Mouse (Mus musculus) heart, embryonic 12.5 days (tissue): ENCODE results near the gene Ipo7. TPM values are rescaled to one million over a fixed set of nuclear protein-coding genes. Genes with fewer than 3 reads are reported as not detected.

Experiments used
- ATAC-seq: fragments of 200-750 bp; cut with Nextera tagmentation; 2 replicates; pipeline ENCODE4 v1.8.0; 2017; ENCODE audit warnings: moderate TSS enrichment, moderate library complexity; ENCODE audit not compliant: insufficient number of reproducible peaks, low FRiP score
- H3K27ac ChIP-seq: fragments of 300-500 bp; sonication (generic); 2 replicates; pipeline ENCODE4 v1.5.1; 2016; ENCODE audit warnings: mild to moderate bottlenecking, moderate library complexity; ENCODE audit not compliant: poor library complexity, severe bottlenecking
- H3K27me3 ChIP-seq: fragments of 300-500 bp; sonication (generic); replicated peaks from 2 replicates; pipeline ENCODE4 v1.6.1; 2016; ENCODE audit warnings: mild to moderate bottlenecking, moderate library complexity
- H3K36me3 ChIP-seq: fragments of 300-500 bp; sonication (generic); 2 replicates; pipeline ENCODE4 v1.6.1; 2016; ENCODE audit warnings: mild to moderate bottlenecking, moderate library complexity
- H3K4me1 ChIP-seq: fragments of 300-500 bp; sonication (generic); replicated peaks from 2 replicates; pipeline ENCODE4 v1.6.1; 2016; ENCODE audit warnings: mild to moderate bottlenecking
- H3K4me2 ChIP-seq: fragments of 300-500 bp; sonication (generic); 2 replicates; pipeline ENCODE4 v1.6.1; 2016; ENCODE audit warnings: mild to moderate bottlenecking, moderate library complexity
- H3K4me3 ChIP-seq: fragments of 300-500 bp; sonication (generic); 2 replicates; pipeline ENCODE4 v1.5.1; 2016; ENCODE audit warnings: mild to moderate bottlenecking
- H3K9ac ChIP-seq: fragments of 300-500 bp; sonication (generic); 2 replicates; pipeline ENCODE4 v1.6.1; 2016; ENCODE audit warnings: mild to moderate bottlenecking, moderate library complexity
- H3K9me3 ChIP-seq: fragments of 300-500 bp; sonication (generic); replicated peaks from 2 replicates; pipeline ENCODE4 v1.6.1; 2016; ENCODE audit warnings: mild to moderate bottlenecking, moderate library complexity
- WGBS: fragments of 180-500 bp; shearing (Covaris S2); methylation state at CpG from one replicate; pipeline ENCODE4 v1.1.7; 2016; 5-methylcytosine and 5-hydroxymethylcytosine counted together
- polyA plus RNA-seq: library from polyadenylated mRNA; unstranded; fragments of >200 nt; fragmentation: Nextera tagmentation; extraction: Ambion mirVana; gene quantifications from 2 replicates; pipeline ENCODE4 v1.2.1, GENCODE M21; 2016

Gene Ipo7
- polyA plus RNA-seq, 1 experiment from 2014 or later = 43.8 TPM

GRCm38 (mm10) chr7:109993157-109993959 is 24.7 kb upstream of the Ipo7 start:
- H3K9me3 ChIP-seq = no peaks in the 10 kb centered on the region
- no peaks in the 10 kb centered on the region for H3K36me3 ChIP-seq
- H3K27ac ChIP-seq = peak overlapping the region; percentile 88
- peak; percentile 64 for ATAC-seq
- H3K4me3 ChIP-seq = no peak overlapping the region
- WGBS = 54% methylated on average over 2 of the region's 2 CpGs
- H3K4me1 ChIP-seq = peaks cover 20% of the 10 kb centered on the region
- H3K9ac ChIP-seq = no peak overlapping the region; the same call in 1 of the 2 replicates
- H3K27me3 ChIP-seq = no peaks in the 10 kb centered on the region
- H3K4me2 ChIP-seq = 0 out of 2 replicates have a peak overlapping the region, but pooled peaks have one; percentile 8

GRCm38 (mm10) chr7:109998388-109998787 is 19.7 kb upstream of the Ipo7 start:
- Histone ChIP-seq H3K9me3 (no peaks in the 10 kb centered on the region), H3K4me3 (no peak overlapping the region), H3K27me3 (no peaks in the 10 kb centered on the region), H3K4me1 (peaks cover 13% of the 10 kb centered on the region), H3K9ac (no peak overlapping the region), H3K27ac (no peak overlapping the region), H3K4me2 (no peak overlapping the region), H3K36me3 (no peaks in the 10 kb centered on the region)
- ATAC-seq = no peak
- WGBS = 82% methylated on average over 4 of the region's 4 CpGs

GRCm38 (mm10) chr7:110002092-110002491 is 16.0 kb upstream of the Ipo7 start:
- Histone ChIP-seq H3K36me3 (no peaks in the 10 kb centered on the region), H3K4me3 (no peak overlapping the region), H3K27me3 (no peaks in the 10 kb centered on the region), H3K9me3 (no peaks in the 10 kb centered on the region), H3K4me1 (0 out of 2 replicates have a peak, but pooled peaks cover 5% of the 10 kb centered on the region), H3K4me2 (no peak overlapping the region), H3K27ac (no peak overlapping the region), H3K9ac (no peak overlapping the region)
- no peak for ATAC-seq

- peak overlapping the region; percentile 63 for H3K4me2 ChIP-seq
- ATAC-seq = peak; percentile 88
- peak overlapping the region; percentile 42; the same call in 1 of the 2 replicates for H3K9ac ChIP-seq
- no peaks in the 10 kb centered on the region for H3K36me3 ChIP-seq
- no peaks in the 10 kb centered on the region for H3K9me3 ChIP-seq
- H3K4me3 ChIP-seq = peak overlapping the region; percentile 23; the same call in 1 of the 2 replicates
- H3K4me1 ChIP-seq = 0 out of 2 replicates have a peak, but pooled peaks cover 5% of the 10 kb centered on the region
- WGBS = 14% methylated on average over 20 of the region's 20 CpGs
- no peaks in the 10 kb centered on the region for H3K27me3 ChIP-seq
- no peak overlapping the region for H3K27ac ChIP-seq
Observed at GRCm38 (mm10) chr7:110002968-110003367, 15.1 kb upstream of the Ipo7 start.

DNA sequence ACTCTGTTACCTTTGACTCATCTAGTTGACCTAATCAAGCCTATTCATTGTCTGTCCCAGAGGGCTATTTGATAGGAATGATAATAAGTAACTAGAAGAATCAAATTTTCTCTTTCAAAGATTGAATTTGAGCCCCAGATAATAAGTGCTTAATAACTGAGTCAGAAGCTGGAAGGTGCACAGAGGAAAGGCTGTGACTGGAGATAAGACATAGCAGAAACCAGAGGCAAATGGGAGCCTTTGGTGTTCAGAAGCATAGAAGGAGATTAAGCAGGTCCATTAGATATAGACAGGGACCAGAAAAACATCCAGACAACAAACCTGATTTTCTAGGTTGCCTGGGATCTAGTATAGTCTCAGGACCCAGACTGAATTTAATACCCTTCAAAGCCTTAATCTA is 12.1 kb upstream of the Ipo7 start:
- Histone ChIP-seq H3K27ac (no peak overlapping the region), H3K36me3 (no peaks in the 10 kb centered on the region), H3K9me3 (no peaks in the 10 kb centered on the region), H3K4me1 (0 out of 2 replicates have a peak, but pooled peaks cover 5% of the 10 kb centered on the region), H3K4me3 (no peak overlapping the region), H3K27me3 (no peaks in the 10 kb centered on the region), H3K9ac (no peak overlapping the region), H3K4me2 (no peak overlapping the region)
- no peak for ATAC-seq

- 71% methylated on average over 5 of the region's 5 CpGs for WGBS
- H3K27ac ChIP-seq = no peak overlapping the region
Observed at GRCm38 (mm10) chr7:110006471-110007195, 11.4 kb upstream of the Ipo7 start.

DNA sequence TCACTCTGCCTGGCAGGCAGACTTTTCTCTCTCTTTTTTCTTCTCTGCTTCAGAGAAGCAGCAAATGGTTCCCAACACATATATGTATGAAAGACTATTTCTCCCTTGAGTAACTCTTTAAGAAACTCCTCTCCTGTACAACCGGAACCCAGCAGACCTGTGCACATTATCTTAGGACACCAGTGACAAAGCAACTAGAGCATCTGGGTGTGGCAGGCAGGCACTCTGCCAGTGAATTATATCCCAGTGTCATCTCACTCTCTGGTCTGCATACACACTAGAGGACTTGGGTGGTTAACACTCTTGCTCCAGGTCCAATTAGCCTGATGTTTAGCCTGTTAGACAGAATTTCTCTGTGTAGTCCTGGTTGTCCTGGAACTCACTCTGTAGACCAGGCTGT is 9.6 kb upstream of the Ipo7 start:
- Histone ChIP-seq H3K9ac (no peak overlapping the region), H3K4me3 (no peak overlapping the region), H3K4me1 (no peaks in the 10 kb centered on the region), H3K4me2 (no peak overlapping the region), H3K27me3 (no peaks in the 10 kb centered on the region), H3K9me3 (no peaks in the 10 kb centered on the region), H3K36me3 (no peaks in the 10 kb centered on the region), H3K27ac (no peak overlapping the region)
- ATAC-seq = no peak
- 72% methylated on average over 1 of the region's 1 CpGs for WGBS

More at GRCm38 (mm10) chr7:110006471-110007195, 11.4 kb upstream of the Ipo7 start:
- no peaks in the 10 kb centered on the region for H3K27me3 ChIP-seq
- H3K36me3 ChIP-seq = no peaks in the 10 kb centered on the region
- H3K4me1 ChIP-seq = 0 out of 2 replicates have a peak, but pooled peaks cover 5% of the 10 kb centered on the region
- no peak overlapping the region for H3K4me3 ChIP-seq
- no peak for ATAC-seq
- H3K9me3 ChIP-seq = no peaks in the 10 kb centered on the region
- no peak overlapping the region for H3K4me2 ChIP-seq
- H3K9ac ChIP-seq = no peak overlapping the region

GRCm38 (mm10) chr7:110009084-110009483 is 9.0 kb upstream of the Ipo7 start:
- no peaks in the 10 kb centered on the region for H3K27me3 ChIP-seq
- no peaks in the 10 kb centered on the region for H3K4me1 ChIP-seq
- H3K9me3 ChIP-seq = no peaks in the 10 kb centered on the region
- no peaks in the 10 kb centered on the region for H3K36me3 ChIP-seq
- H3K9ac ChIP-seq = no peak overlapping the region
- no peak for ATAC-seq
- WGBS = 92% methylated on average over 6 of the region's 6 CpGs
- no peak overlapping the region for H3K4me2 ChIP-seq
- no peak overlapping the region for H3K27ac ChIP-seq
- no peak overlapping the region for H3K4me3 ChIP-seq

- WGBS = 51% methylated on average over 1 of the region's 1 CpGs
- no peak for ATAC-seq
Observed at GRCm38 (mm10) chr7:110011417-110011816, 6.7 kb upstream of the Ipo7 start.

DNA sequence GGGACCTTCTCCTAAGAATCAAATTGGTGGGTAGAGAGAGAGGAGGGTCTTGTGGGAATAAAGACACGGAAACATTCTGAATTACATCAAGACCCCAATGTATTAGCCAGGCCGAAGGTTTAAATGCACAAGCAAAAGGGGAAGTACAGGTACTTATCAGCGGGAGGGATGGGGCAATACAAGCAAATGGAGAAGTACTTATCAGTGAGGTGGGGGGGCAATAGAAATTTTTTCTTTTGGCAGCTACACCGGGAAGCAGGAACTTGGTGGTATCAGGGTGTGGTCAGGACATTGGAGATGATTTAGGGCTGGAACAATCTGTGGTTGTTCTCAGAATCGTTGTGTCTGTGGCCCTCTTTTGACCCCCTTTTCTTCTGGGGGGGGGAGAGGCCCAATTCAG is 3.8 kb upstream of the Ipo7 start:
- H3K9me3 ChIP-seq = no peaks in the 10 kb centered on the region
- no peak overlapping the region for H3K9ac ChIP-seq
- H3K4me2 ChIP-seq = no peak overlapping the region
- ATAC-seq = no peak
- H3K27ac ChIP-seq = no peak overlapping the region
- no peak overlapping the region for H3K4me3 ChIP-seq
- H3K4me1 ChIP-seq = no peaks in the 10 kb centered on the region
- WGBS = 74% methylated on average over 5 of the region's 5 CpGs
- H3K36me3 ChIP-seq = no peaks in the 10 kb centered on the region
- H3K27me3 ChIP-seq = no peaks in the 10 kb centered on the region

More at GRCm38 (mm10) chr7:110011417-110011816, 6.7 kb upstream of the Ipo7 start:
- Histone ChIP-seq H3K9ac (no peak overlapping the region), H3K4me2 (no peak overlapping the region), H3K9me3 (no peaks in the 10 kb centered on the region), H3K27ac (no peak overlapping the region), H3K4me3 (no peak overlapping the region), H3K27me3 (no peaks in the 10 kb centered on the region), H3K4me1 (no peaks in the 10 kb centered on the region), H3K36me3 (no peaks in the 10 kb centered on the region)
